Mouse (Mus musculus): ENCODE measurements around the gene Nanos3.

Gene Nanos3

GRCm38 (mm10) chr8:84200652-84201544 is 15.9 kb upstream of the Nanos3 start:
- peak; percentile 79 to 91 for DNase-seq

GRCm38 (mm10) chr8:84200126-84200555 is 15.1 kb upstream of the Nanos3 start:
- no peak for DNase-seq

- DNase-seq, result no peak
These were observed 14.5 kb upstream of the Nanos3 start for GRCm38 (mm10) chr8:84199348-84200125.

- DNase-seq, result no peak
These were observed 13.9 kb upstream of the Nanos3 start for GRCm38 (mm10) chr8:84198871-84199270.

GRCm38 (mm10) chr8:84197922-84198774 is 13.1 kb upstream of the Nanos3 start:
- DNase-seq, result peak; percentile 83 to 94

- DNase-seq, result peak; percentile 90 to 94
These were observed 12.3 kb upstream of the Nanos3 start for GRCm38 (mm10) chr8:84197141-84197921.

- DNase-seq, result no peak
These were observed 9.3 kb upstream of the Nanos3 start for GRCm38 (mm10) chr8:84194224-84194743.

GRCm38 (mm10) chr8:84193566-84193965 is 8.5 kb upstream of the Nanos3 start:
- DNase-seq, result no peak

GRCm38 (mm10) chr8:84193161-84193560 is 8.1 kb upstream of the Nanos3 start:
- DNase-seq, result no peak

- peak; percentile 84 to 87 for DNase-seq
These were observed 7.5 kb upstream of the Nanos3 start for GRCm38 (mm10) chr8:84192555-84192954.

- DNase-seq, result peak; percentile 65 to 82
These were observed 7.0 kb upstream of the Nanos3 start for GRCm38 (mm10) chr8:84192023-84192422.

GRCm38 (mm10) chr8:84190191-84190867 is 5.3 kb upstream of the Nanos3 start:
- no peak for DNase-seq

GRCm38 (mm10) chr8:84189603-84190002 is 4.6 kb upstream of the Nanos3 start:
- peak; percentile 75 to 81 for DNase-seq

GRCm38 (mm10) chr8:84188671-84189070 is 3.7 kb upstream of the Nanos3 start:
- DNase-seq, result no peak

GRCm38 (mm10) chr8:84187065-84187755 is 2.2 kb upstream of the Nanos3 start:
- peak; percentile 75 to 77 for DNase-seq

- peak; percentile 78 to 85 for DNase-seq
These were observed 1.5 kb upstream of the Nanos3 start for GRCm38 (mm10) chr8:84186547-84186946.

GRCm38 (mm10) chr8:84184085-84185043 is 653 bp downstream of the Nanos3 start:
- no peak for DNase-seq

GRCm38 (mm10) chr8:84183261-84184084 is 1.5 kb downstream of the Nanos3 start:
- DNase-seq, result peak in 1 of 2 experiments; percentile 51
